Mouse (Mus musculus): Measurements from ENCODE around the gene Alox8.

- TF ChIP-seq ZNF384 (IDR thresholded peaks at IDR 0.05; ENCODE audit: low read depth, low read length), result no peak
- TF ChIP-seq HCFC1 (IDR thresholded peaks at IDR 0.05; ENCODE audit: borderline replicate concordance, insufficient read depth, low read length), result no peak
- TF ChIP-seq CHD2 (IDR thresholded peaks at IDR 0.05; ENCODE audit: low read depth, low read length), result no peak
- no peak for TF ChIP-seq MAFK (IDR thresholded peaks at IDR 0.05; ENCODE audit: insufficient read depth, low read depth, low read length)
Measured at GRCm38 (mm10) chr11:69178525-69178924, 19.1 kb downstream of the Alox8 start.

All from ES-E14 (cell line).